Mouse (Mus musculus): Measurements from ENCODE around the gene Rbsn.

DNA sequence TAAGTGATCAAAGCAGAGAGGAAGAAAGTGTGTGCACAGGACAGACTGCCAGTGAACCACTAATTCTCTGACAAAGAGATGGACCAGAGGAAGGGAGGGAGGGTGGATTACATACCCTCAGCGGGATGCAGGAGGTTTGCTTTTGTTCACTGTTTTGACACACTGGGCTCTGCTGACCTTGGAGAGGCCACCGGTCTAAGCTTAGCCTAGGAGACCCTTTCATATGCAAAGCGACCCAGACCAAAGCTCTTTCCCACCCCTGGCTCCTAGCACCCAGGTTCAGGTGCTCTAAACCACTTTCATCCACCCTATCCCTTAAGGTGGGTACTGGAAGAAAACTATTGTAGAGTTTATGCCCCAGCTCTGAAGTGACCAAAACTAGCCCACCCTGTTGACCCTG is 31.6 kb upstream of the Rbsn start:
- TF ChIP-seq CTCF (IDR thresholded peaks at IDR 0.05): no peak
- TF ChIP-seq POLR2A (IDR thresholded peaks at IDR 0.05; ENCODE audit: insufficient read depth, low read depth, low read length): no peak
